Mouse (Mus musculus) frontal cortex, adult 2 months (tissue): ENCODE measurements at regions not wholly inside any gene's neighbourhood (a gene's known extent, or its start where the extent isn't known, plus 50 kb on each side); places are given as distances from the start of the nearest gene placed in this dataset.

Experiments used
- DNase-seq, 2 experiments: peaks; one replicate each; pipeline ENCODE4 v3.0.0; 2022; ENCODE audit warnings: low spot score in 1 of 2; ENCODE audit errors: extremely low spot score in 1 of 2

GRCm38 (mm10) chr19:59717813-59718483 lies 225.5 kb downstream of the Rab11fip2 start:
- DNase-seq = no peak

GRCm38 (mm10) chr19:59738541-59738940 lies 204.9 kb downstream of the Rab11fip2 start:
- no peak for DNase-seq

GRCm38 (mm10) chr19:59742946-59743345 lies 200.5 kb downstream of the Rab11fip2 start:
- DNase-seq = peak in 1 of 2 experiments; percentile 38

GRCm38 (mm10) chr19:59761218-59761617 lies 182.2 kb downstream of the Rab11fip2 start:
- no peak for DNase-seq

GRCm38 (mm10) chr19:59784401-59785046 lies 158.9 kb downstream of the Rab11fip2 start:
- DNase-seq = peak in 1 of 2 experiments; percentile 10

GRCm38 (mm10) chr19:59831304-59831703 lies 112.2 kb downstream of the Rab11fip2 start:
- no peak for DNase-seq

- peak in 1 of 2 experiments; percentile 22 for DNase-seq
These were observed 106.3 kb downstream of the Rab11fip2 start for GRCm38 (mm10) chr19:59837138-59837537.

- DNase-seq = no peak
These were observed 105.8 kb downstream of the Rab11fip2 start for GRCm38 (mm10) chr19:59837628-59838027.

- DNase-seq = no peak
These were observed 99.2 kb downstream of the Rab11fip2 start for GRCm38 (mm10) chr19:59844270-59844669.

- no peak for DNase-seq
These were observed 96.6 kb downstream of the Rab11fip2 start for GRCm38 (mm10) chr19:59846807-59847206.

GRCm38 (mm10) chr19:59850696-59851095 lies 92.8 kb downstream of the Rab11fip2 start:
- DNase-seq = no peak

- no peak for DNase-seq
These were observed 91.3 kb downstream of the Rab11fip2 start for GRCm38 (mm10) chr19:59852011-59852738.
